Mouse (Mus musculus) effector memory CD4-positive, alpha-beta T cell, adult 5 months (primary cell): ENCODE measurements around the gene 1700024G13Rik. TPM values are rescaled to one million over a fixed set of nuclear protein-coding genes. Genes with fewer than 3 reads are reported as not detected.

Experiments used
- polyA plus RNA-seq: library from polyadenylated mRNA; unstranded; fragments of 100-300 nt; shearing (Covaris generic); gene quantifications from one replicate; pipeline ENCODE4 v1.2.1, GENCODE M21; 2017

The 1700024G13Rik gene
- polyA plus RNA-seq = not detected

DNA sequence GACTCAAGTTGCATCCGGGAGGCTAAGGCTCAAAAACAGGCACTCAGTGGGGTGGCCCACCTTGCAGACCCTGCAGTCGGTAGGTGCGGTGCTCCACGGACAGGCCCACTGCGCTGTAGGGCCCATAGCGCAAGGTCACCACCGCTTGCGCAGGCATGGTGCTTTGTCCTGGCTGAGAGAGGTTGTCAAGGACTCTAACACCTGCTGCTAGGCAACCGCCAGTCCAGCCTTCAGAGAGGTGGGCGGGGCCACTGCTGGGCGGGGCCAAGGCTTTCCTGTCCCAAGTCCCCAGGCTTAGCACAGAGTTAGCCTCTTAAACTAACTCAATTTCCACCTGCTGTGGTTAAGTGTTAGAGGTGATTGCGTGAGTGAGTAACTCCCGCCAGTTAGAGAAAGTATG, at the start of gene 1700024G13Rik:
1700024G13Rik (minus strand) TSS at position 196 of the 400 bp plus-strand sequence.

Other genes starting within 250 kb of the 1700024G13Rik start
- gene Msmb, start 246.4 kb downstream of the 1700024G13Rik start, polyA plus RNA-seq = not detected
- gene Ncoa4, start 228.5 kb downstream of the 1700024G13Rik start, polyA plus RNA-seq = 57.4 TPM
- 134 TPM for gene Timm23, start 186.5 kb downstream of the 1700024G13Rik start, polyA plus RNA-seq
- gene Parg, start 186.4 kb downstream of the 1700024G13Rik start, polyA plus RNA-seq = 65.0 TPM
- 0.37 TPM for gene Ogdhl, start 66.4 kb downstream of the 1700024G13Rik start, polyA plus RNA-seq
- not detected for gene Slc18a3, start 76.5 kb upstream of the 1700024G13Rik start, polyA plus RNA-seq
- gene Chat, start 77.6 kb upstream of the 1700024G13Rik start, polyA plus RNA-seq = 0.26 TPM
- 42.8 TPM for gene Ercc6, start 125.1 kb upstream of the 1700024G13Rik start, polyA plus RNA-seq
- gene Prrxl1, start 211.0 kb upstream of the 1700024G13Rik start, polyA plus RNA-seq = not detected